Mouse (Mus musculus) cortical plate, adult 2 months (tissue): ENCODE results near the gene Mmp14. TPM values are rescaled to one million over a fixed set of nuclear protein-coding genes. Genes with fewer than 3 reads are reported as not detected.

Experiments used
- H3K27ac ChIP-seq: fragments of 200-500 bp; 2 replicates; pipeline ENCODE4 v1.5.1; 2012; ENCODE audit warnings: low read length, control low read depth, inconsistent platforms; ENCODE audit not compliant: insufficient read depth
- H3K4me1 ChIP-seq: fragments of 200-500 bp; 2 replicates; pipeline ENCODE4 v1.6.1; 2011; ENCODE audit warnings: low read length; ENCODE audit not compliant: control insufficient read depth, insufficient read depth
- H3K4me3 ChIP-seq: fragments of 200-500 bp; 2 replicates; pipeline ENCODE4 v1.5.1; 2011; ENCODE audit warnings: mild to moderate bottlenecking, low read length, control low read depth; ENCODE audit not compliant: insufficient read depth
- CTCF ChIP-seq: fragments of 200-500 bp; IDR thresholded peaks from 2 replicates; pipeline ENCODE4 v1.5.1; 2011; ENCODE audit warnings: mild to moderate bottlenecking, control low read depth, low read length; ENCODE audit not compliant: insufficient read depth; ENCODE audit errors: extremely low read depth
- POLR2A ChIP-seq: fragments of 200-500 bp; IDR thresholded peaks from 2 replicates; pipeline ENCODE4 v1.6.1; 2011; ENCODE audit warnings: mild to moderate bottlenecking, low read length, control low read depth; ENCODE audit not compliant: insufficient read depth; ENCODE audit errors: extremely low read depth
- polyA plus RNA-seq: library from polyadenylated mRNA; depleted of rRNA; stranded (reverse); fragments of >200 nt; gene quantifications from 2 replicates; pipeline ENCODE4 v1.2.3, GENCODE M21; 2012

Mmp14 gene
- polyA plus RNA-seq, 1 experiment, result 11.0 TPM

DNA sequence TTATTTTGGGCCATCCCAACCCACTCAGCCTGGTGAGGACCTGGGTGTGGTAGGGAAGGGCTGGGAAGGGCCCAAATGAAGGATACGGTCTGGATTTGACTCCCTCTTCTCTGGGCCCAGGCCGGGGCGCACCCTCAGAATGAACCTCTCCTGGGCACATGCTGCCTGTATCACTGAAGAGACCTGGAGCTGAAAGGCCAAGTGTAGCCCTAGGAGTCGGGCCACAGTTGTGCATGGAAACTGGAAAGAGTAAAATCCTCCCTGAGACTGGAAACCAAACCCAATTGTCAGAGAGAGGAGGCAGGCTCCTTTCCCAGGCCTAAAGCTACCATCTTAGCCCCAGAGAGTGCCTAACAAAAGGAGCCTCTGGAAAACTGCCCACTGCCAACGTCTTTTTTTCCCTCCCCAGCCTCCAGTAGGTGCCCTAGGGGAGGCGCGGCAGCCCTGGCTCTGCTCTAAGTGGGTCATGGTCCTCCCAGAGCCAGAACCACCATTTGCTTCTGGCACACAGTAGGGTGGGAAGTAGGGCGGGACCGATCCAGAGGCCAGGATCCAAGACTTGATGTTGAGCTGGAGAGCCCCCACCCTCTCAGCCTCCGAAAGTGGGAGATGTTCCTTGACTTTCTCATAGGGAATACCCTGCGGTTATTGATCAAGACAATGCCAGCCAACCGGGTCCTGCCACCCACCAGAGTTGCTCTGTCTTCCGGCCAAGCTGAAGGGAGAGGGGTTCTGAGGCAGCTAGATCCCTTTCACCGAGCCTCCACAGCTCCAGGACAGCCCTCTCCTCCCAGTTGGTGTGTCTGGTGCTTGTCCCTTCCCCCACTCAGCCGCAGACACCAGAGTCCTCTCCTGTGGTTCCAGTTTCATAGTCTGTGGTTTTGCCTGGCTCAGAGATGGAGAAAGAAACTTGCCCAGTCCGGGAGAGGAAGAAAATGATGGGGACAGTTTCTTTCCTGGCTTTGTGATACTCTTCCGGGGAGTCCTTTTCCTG, 1.7 kb downstream of the Mmp14 start:
- H3K4me3 ChIP-seq, result peak overlapping the region; percentile 33
- no peak overlapping the region for H3K27ac ChIP-seq
- H3K4me1 ChIP-seq, result no peaks in the 10 kb centered on the region
- TF ChIP-seq CTCF (no peak), POLR2A (no peak)

DNA sequence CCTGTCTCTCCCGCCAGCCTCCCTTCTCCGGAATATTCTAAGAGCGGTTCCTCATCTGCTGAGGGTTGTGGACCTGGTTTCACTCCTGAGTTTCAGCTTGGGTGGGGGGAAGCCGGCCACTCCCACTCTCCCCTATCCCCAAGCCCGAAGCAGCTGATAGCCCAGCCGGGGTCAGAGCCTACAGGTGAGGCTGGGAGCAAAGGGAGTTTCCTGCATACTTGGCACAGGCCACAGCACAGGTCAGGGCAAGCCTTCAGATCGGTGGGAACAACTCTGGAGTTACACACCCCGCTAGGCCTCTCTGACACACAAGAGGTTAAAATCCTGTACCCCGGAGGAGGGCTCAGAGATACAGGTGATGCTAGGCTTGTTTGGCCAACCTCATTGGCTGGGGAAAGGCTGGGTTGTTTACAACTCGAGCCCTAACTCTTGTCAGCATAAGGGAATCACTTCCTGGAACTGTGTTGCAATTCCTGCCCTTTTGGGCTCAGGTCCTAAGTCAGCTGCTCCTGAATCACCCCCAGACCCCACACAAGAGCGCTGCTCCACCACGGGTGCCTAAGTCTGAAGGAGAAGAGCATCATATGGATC, 2.6 kb downstream of the Mmp14 start:
- Histone ChIP-seq H3K4me1 (no peaks in the 10 kb centered on the region), H3K27ac (no peak overlapping the region), H3K4me3 (no peak overlapping the region)
- TF ChIP-seq CTCF, result no peak

DNA sequence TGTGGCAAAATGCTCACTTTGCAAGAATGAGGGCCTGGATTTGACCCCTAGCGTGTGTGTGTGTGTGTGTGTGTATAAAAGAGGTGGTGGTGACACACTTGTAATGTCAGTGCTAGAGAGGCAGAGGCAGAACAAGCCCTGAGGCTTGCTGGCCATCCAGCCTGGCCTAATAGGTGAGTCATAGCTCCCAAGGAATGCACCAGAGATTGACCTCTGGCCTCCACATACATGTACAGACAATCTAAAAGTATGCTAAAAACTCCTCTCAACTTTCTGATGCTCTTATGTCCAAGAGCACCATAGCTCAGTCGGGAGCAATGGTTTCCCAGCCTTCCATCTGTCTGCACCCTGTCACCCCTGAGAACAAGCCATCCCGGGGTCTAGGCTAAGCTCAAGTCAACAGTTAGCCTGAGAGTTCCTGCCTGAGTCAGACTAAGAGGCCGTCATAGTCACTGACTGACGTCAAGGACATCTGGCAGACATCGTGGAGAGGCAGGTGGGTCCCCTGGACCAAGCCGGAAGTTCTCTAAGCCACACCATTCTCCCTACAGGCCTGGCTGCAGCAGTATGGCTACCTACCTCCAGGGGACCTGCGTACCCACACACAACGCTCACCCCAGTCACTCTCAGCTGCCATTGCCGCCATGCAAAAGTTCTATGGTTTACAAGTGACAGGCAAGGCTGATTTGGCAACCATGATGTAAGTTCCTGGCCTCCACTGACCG, 3.9 kb downstream of the Mmp14 start:
- Histone ChIP-seq H3K4me3 (no peak overlapping the region), H3K27ac (no peak overlapping the region)
- TF ChIP-seq CTCF, result no peak
- no peak for TF ChIP-seq POLR2A

DNA sequence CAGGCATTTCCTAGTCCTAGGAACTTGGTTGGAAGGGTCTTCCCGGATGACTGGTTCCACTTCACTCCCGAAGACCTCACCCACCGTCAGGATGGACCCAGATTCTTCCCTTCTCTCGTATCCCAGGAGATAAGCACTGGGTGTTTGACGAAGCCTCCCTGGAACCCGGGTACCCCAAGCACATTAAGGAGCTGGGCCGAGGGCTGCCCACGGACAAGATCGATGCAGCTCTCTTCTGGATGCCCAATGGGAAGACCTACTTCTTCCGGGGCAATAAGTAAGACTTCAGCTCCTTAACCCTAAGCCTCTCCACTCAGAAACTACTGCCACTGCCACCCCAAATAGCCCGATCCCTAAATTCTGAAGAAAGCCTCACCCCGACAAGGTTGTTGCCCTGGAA, 7.7 kb downstream of the Mmp14 start:
- H3K4me1 ChIP-seq, result no peaks in the 10 kb centered on the region
- no peak overlapping the region for H3K27ac ChIP-seq
- TF ChIP-seq POLR2A (no peak), CTCF (no peak)
- H3K4me3 ChIP-seq, result no peak overlapping the region

More for the DNA sequence above, 3.9 kb downstream of the Mmp14 start:
- H3K4me1 ChIP-seq, result no peaks in the 10 kb centered on the region

DNA sequence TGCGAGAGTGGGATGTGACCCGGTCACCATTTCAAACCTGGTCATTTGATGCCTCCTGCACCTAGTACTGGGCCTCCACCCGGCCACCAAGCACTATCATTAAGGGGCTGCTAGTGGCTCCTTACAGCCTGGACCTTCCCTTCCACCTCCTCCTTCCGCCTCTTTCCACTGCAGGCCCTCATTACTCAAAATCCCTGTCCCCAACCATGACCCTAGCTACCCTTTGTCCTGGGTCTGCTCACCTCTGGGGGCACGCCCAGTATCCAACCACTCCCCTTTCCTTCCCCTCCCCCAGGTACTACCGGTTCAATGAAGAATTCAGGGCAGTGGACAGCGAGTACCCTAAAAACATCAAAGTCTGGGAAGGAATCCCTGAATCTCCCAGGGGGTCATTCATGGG, 8.2 kb downstream of the Mmp14 start:
- H3K4me3 ChIP-seq, result no peak overlapping the region
- H3K27ac ChIP-seq, result no peak overlapping the region
- TF ChIP-seq CTCF (no peak), POLR2A (no peak)
- H3K4me1 ChIP-seq, result no peaks in the 10 kb centered on the region

DNA sequence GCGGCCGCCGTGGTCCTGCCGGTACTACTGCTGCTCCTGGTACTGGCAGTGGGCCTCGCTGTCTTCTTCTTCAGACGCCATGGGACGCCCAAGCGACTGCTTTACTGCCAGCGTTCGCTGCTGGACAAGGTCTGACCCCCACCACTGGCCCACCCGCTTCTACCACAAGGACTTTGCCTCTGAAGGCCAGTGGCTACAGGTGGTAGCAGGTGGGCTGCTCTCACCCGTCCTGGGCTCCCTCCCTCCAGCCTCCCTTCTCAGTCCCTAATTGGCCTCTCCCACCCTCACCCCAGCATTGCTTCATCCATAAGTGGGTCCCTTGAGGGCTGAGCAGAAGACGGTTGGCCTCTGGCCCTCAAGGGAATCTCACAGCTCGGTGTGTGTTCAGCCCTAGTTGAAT, 9.1 kb downstream of the Mmp14 start:
- Histone ChIP-seq H3K27ac (no peak overlapping the region), H3K4me3 (no peak overlapping the region), H3K4me1 (no peaks in the 10 kb centered on the region)
- TF ChIP-seq POLR2A (no peak), CTCF (no peak)

DNA sequence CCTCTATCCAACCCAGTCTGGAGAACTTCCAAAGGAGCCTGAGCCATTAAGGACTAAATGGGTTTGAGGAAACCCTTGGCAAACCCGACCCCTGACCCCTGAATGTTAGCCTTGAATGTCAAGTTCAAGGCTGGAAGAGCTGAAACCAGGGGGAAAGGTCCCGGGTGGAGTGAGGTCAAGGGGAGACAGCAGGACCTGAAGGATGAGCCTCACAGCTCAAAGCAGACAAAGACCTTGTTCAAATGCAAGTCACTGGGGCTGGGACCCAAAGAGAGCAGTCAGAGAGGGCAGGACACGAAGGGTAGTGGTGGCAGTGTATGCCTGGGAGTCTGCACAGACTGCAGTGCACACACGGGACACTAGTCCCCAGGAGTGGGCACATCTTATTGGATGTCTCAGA, 10.0 kb downstream of the Mmp14 start:
- TF ChIP-seq POLR2A (no peak), CTCF (no peak)
- Histone ChIP-seq H3K4me1 (no peaks in the 10 kb centered on the region), H3K4me3 (no peak overlapping the region), H3K27ac (no peak overlapping the region)

DNA sequence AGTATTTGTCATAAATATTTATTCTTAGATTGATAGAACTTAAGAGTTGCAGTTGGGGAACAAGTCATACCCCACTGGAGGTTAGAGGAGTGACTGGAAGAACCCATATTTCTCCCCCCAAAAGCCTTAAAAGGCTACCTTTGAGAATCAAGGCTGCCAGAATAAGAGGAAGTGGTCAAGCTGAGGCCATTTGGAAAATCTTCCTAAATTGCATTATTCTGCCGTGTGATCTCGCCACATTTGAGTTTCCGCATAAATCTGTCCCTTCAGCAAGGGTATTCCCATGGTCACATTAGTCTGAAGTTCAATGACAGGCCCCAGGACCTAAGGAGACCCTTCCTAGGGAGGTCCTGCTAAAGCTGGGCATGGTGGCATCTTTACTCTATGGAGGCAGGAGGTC, 11.1 kb downstream of the Mmp14 start:
- Histone ChIP-seq H3K27ac (no peak overlapping the region), H3K4me1 (no peaks in the 10 kb centered on the region), H3K4me3 (no peak overlapping the region)
- TF ChIP-seq CTCF (no peak), POLR2A (no peak)

DNA sequence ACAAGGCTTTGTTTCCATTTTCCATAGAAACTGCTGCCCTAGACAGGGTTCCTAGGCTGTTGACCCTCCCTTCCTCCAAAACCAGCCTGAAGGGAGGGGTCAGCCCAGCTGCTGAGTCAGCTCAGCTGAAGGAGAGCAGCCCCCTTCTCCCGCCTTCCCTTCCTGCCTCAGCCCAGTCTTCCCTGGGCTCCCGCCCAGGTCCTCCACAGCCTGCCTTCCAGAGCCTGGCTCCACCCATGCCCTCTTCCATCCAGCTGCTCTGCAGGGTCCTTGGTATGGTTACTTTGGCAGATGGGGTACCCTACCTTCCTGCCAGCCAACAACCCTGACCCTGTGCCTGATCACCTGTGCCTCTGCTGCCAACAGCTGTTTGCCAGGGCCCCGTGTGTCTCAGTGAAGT, 11.8 kb downstream of the Mmp14 start:
- Histone ChIP-seq H3K4me3 (no peak overlapping the region), H3K4me1 (no peaks in the 10 kb centered on the region), H3K27ac (no peak overlapping the region)
- TF ChIP-seq POLR2A, result no peak
- TF ChIP-seq CTCF, result no peak
